ENCODE assay signal across 8 mouse cellular contexts in genomic region chr12:31460270-31460669, GRCm38 (mm10). TPM values are rescaled to one million over a fixed set of nuclear protein-coding genes. Genes with fewer than 3 reads are reported as not detected.
A peak's percentile ranks its signal among the peaks of the same experiment; 100 is the strongest.
DNase-seq lines count a peak whose midpoint lies in the region; ATAC-seq and TF ChIP-seq lines count a peak whose summit lies in the region.
"Not testable (repeated sequence)": the region's sequence is repeated elsewhere in the genome, so short reads cannot be mapped to it uniquely, and the experiment has no call there.

No protein-coding gene starts in this region.

- peak; percentile 42; the same call in 1 of the 2 replicates for TF ChIP-seq CTCF in cerebellum, adult 2 months (IDR thresholded peaks at IDR 0.05; ENCODE audit: borderline replicate concordance, insufficient read depth, low read depth, low read length)
- TF ChIP-seq CTCF in heart, postnatal 0 days (IDR thresholded peaks at IDR 0.05; ENCODE audit: low read depth) = peak; percentile 33
- peak; percentile 60 for TF ChIP-seq CTCF in lung, adult 2 months (IDR thresholded peaks at IDR 0.05; ENCODE audit: insufficient read depth, low read length)

- H3K4me2 ChIP-seq in heart, postnatal 0 days (ENCODE audit: low read depth, low read length) = not testable (repeated sequence)

- not testable (repeated sequence) for H3K4me3 ChIP-seq in cerebellum, adult 2 months (replicated peaks; ENCODE audit: insufficient read depth, low read depth, low read length); heart, postnatal 0 days (ENCODE audit: low read depth, low read length); lung, adult 2 months (replicated peaks; ENCODE audit: extremely low read depth, low read depth, low read length)

- DNase-seq in B cell, adult 2 months = peak; percentile 30 to 43
- DNase-seq in NIH3T3 (ENCODE audit: low read depth) = peak; percentile 15
- not testable (repeated sequence) for DNase-seq in cerebellum, adult 2 months; heart, postnatal 0 days (ENCODE audit: low spot score); lung, adult 2 months
- DNase-seq in kidney, postnatal 4 days = peak; percentile 20
- peak; percentile 29 for DNase-seq in retina, postnatal 1 day
- DNase-seq in thymus, postnatal 36 days = peak; percentile 21 to 22

- ATAC-seq in heart, postnatal 0 days (ENCODE audit: insufficient read depth, low read depth) = not testable (repeated sequence)

- not testable (repeated sequence) for H3K27me3 ChIP-seq in cerebellum, adult 2 months (ENCODE audit: control insufficient read depth, insufficient read depth, low read length); heart, postnatal 0 days (ENCODE audit: control insufficient read depth, insufficient read depth, low read length)

- H3K9ac ChIP-seq in heart, postnatal 0 days (replicated peaks; ENCODE audit: low read depth, low read length) = not testable (repeated sequence)

- not testable (repeated sequence) for H3K4me1 ChIP-seq in cerebellum, adult 2 months (ENCODE audit: control insufficient read depth, insufficient read depth, low read length); heart, postnatal 0 days (ENCODE audit: control insufficient read depth, insufficient read depth); lung, adult 2 months (ENCODE audit: control insufficient read depth, insufficient read depth, low read length)

- not testable (repeated sequence) for TF ChIP-seq POLR2A in cerebellum, adult 2 months (IDR thresholded peaks at IDR 0.05; ENCODE audit: borderline replicate concordance, insufficient read depth, low read length); lung, adult 2 months (IDR thresholded peaks at IDR 0.05; ENCODE audit: borderline replicate concordance, extremely low read depth, low read depth, low read length)

- not testable (repeated sequence) for TF ChIP-seq EP300 in heart, postnatal 0 days (IDR thresholded peaks at IDR 0.05; ENCODE audit: low read depth)

- H3K36me3 ChIP-seq in heart, postnatal 0 days (replicated peaks; ENCODE audit: control insufficient read depth, insufficient read depth, low read length) = not testable (repeated sequence)

- 20% methylated on average over 3 of the region's 3 CpGs for WGBS in cerebellum, adult 2 months
- WGBS in heart, postnatal 0 days = 38% methylated on average over 3 of the region's 3 CpGs
- WGBS in lung, adult 2 months = 36% methylated on average over 3 of the region's 3 CpGs

- not testable (repeated sequence) for H3K27ac ChIP-seq in cerebellum, adult 2 months (ENCODE audit: insufficient read depth, low read length); heart, postnatal 0 days (ENCODE audit: low read depth)

- not testable (repeated sequence) for H3K9me3 ChIP-seq in heart, postnatal 0 days (replicated peaks; ENCODE audit: control insufficient read depth, low read length)

RNA-seq across cellular contexts. Expression of gene Cbll1, which starts 39.1 kb away (rescaled TPM):
- 11.3 and 13.3 TPM in 2 replicates for polyA plus RNA-seq in cerebellum, adult 2 months (2012; rRNA removed)
- total RNA-seq in heart, postnatal 0 days (2014; rRNA removed; ENCODE audit: low replicate concordance) = 6.4 and 10.4 TPM in 2 replicates
- 5.1 and 5.4 TPM in 2 replicates for polyA plus RNA-seq in heart, postnatal 0 days (2015; fragmentation: Nextera tagmentation; extraction: Ambion mirVana)
- polyA plus RNA-seq in lung, adult 2 months (2012; rRNA removed) = 4.4 and 6.0 TPM in 2 replicates
